Mouse (Mus musculus) heart, adult 2 months (tissue): ENCODE data around the gene Zfp65. TPM values are rescaled to one million over a fixed set of nuclear protein-coding genes. Genes with fewer than 3 reads are reported as not detected.
"Not testable (repeated sequence)": the region's sequence is repeated elsewhere in the genome, so short reads cannot be mapped to it uniquely, and the experiment has no call there.

Experiments
- DNase-seq, 2 experiments: peaks; one replicate each; pipeline ENCODE4 v3.0.0; 2021
- H3K27ac ChIP-seq: fragments of 200-600 bp; 2 replicates; pipeline ENCODE4 v1.8.1; 2022
- H3K27me3 ChIP-seq: fragments of 200-500 bp; 2 replicates; pipeline ENCODE4 v1.6.1; 2012; ENCODE audit warnings: mild to moderate bottlenecking, low read length, inconsistent platforms, mixed read lengths; ENCODE audit not compliant: control insufficient read depth, insufficient read depth
- H3K36me3 ChIP-seq: fragments of 200-500 bp; 2 replicates; pipeline ENCODE4 v1.6.1; 2012; ENCODE audit warnings: low read length, inconsistent platforms; ENCODE audit not compliant: control insufficient read depth, insufficient read depth
- H3K4me1 ChIP-seq: fragments of 200-500 bp; 2 replicates; pipeline ENCODE4 v1.6.1; 2011; ENCODE audit warnings: low read length; ENCODE audit not compliant: control insufficient read depth, insufficient read depth
- H3K4me3 ChIP-seq: fragments of 200-600 bp; 2 replicates; pipeline ENCODE4 v1.8.1; 2022
- H3K79me2 ChIP-seq: fragments of 200-500 bp; replicated peaks from 2 replicates; pipeline ENCODE4 v1.6.1; 2012; ENCODE audit warnings: mild to moderate bottlenecking, inconsistent platforms, low read length, moderate library complexity, mixed read lengths; ENCODE audit not compliant: control insufficient read depth, insufficient read depth
- H3K9ac ChIP-seq: fragments of 200-500 bp; 2 replicates; pipeline ENCODE4 v1.6.1; 2012; ENCODE audit warnings: low read depth, mild to moderate bottlenecking, control low read depth, inconsistent platforms, low read length, mixed read lengths
- CTCF ChIP-seq: fragments of 200-600 bp; IDR thresholded peaks from 2 replicates; pipeline ENCODE4 v1.8.1; 2022; ENCODE audit warnings: antibody characterized with exemption, mild to moderate bottlenecking, moderate library complexity
- EP300 ChIP-seq: fragments of 200-500 bp; IDR thresholded peaks from 2 replicates; pipeline ENCODE4 v1.6.1; 2011; ENCODE audit warnings: low read depth, low read length, control low read depth; ENCODE audit not compliant: insufficient read depth
- POLR2A ChIP-seq: fragments of 200-500 bp; IDR thresholded peaks from 2 replicates; pipeline ENCODE4 v1.6.1; 2011; ENCODE audit warnings: mild to moderate bottlenecking, low read depth, low read length, control low read depth; ENCODE audit not compliant: insufficient read depth
- WGBS: fragments of 180-500 bp; shearing (Covaris S2); methylation state at CpG from one replicate; pipeline ENCODE4 v1.1.7; 2018; 5-methylcytosine and 5-hydroxymethylcytosine counted together
- intact Hi-C: fragments of 180-260 bp; cut with DNase I; formaldehyde crosslinking; loops from one replicate; pipeline ENCODE4 v1.15.1; 2025
- polyA plus RNA-seq: library from polyadenylated mRNA; depleted of rRNA; stranded (reverse); fragments of >200 nt; gene quantifications from 2 replicates; pipeline ENCODE4 v1.2.3, GENCODE M21; 2012
- total RNA-seq, 2 experiments: library from RNA; stranded (reverse); gene quantifications; 2 replicates each; pipeline ENCODE4 v1.2.3; 2021

Gene Zfp65
- total and polyA plus RNA-seq, 3 experiments, result 0.59 to 6.4 (median 5.2) TPM

- no peak overlapping the region for H3K4me3 ChIP-seq
- H3K36me3 ChIP-seq, result no peaks in the 10 kb centered on the region; the same call in 1 of the 2 replicates
- no peak overlapping the region for H3K27ac ChIP-seq
- no peak for DNase-seq
- H3K27me3 ChIP-seq, result no peaks in the 10 kb centered on the region
- no peak for TF ChIP-seq POLR2A
- TF ChIP-seq CTCF, result no peak
- no peak for TF ChIP-seq EP300
- no peak overlapping the region for H3K9ac ChIP-seq
- intact Hi-C loops, result no loop called here
- H3K4me1 ChIP-seq, result no peaks in the 10 kb centered on the region
- H3K79me2 ChIP-seq, result no peaks in the 10 kb centered on the region
- 87% methylated on average over 9 of the region's 9 CpGs for WGBS
Observed at GRCm38 (mm10) chr13:67743896-67744295, 14.9 kb upstream of the Zfp65 start.

GRCm38 (mm10) chr13:67742941-67743340 is 14.0 kb upstream of the Zfp65 start:
- Histone ChIP-seq H3K4me1 (no peaks in the 10 kb centered on the region), H3K27ac (no peak overlapping the region), H3K4me3 (no peak overlapping the region), H3K36me3 (no peaks in the 10 kb centered on the region), H3K9ac (no peak overlapping the region), H3K79me2 (no peaks in the 10 kb centered on the region), H3K27me3 (no peaks in the 10 kb centered on the region)
- 91% methylated on average over 3 of the region's 3 CpGs for WGBS
- intact Hi-C loops, result no loop called here
- no peak for TF ChIP-seq CTCF
- no peak for TF ChIP-seq EP300
- TF ChIP-seq POLR2A, result no peak
- no peak for DNase-seq

GRCm38 (mm10) chr13:67734391-67734790 is 5.4 kb upstream of the Zfp65 start:
- WGBS, result 89% methylated on average over 9 of the region's 9 CpGs
- intact Hi-C loops, H3K9ac ChIP-seq: not testable (repeated sequence)

GRCm38 (mm10) chr13:67729441-67729840 is 468 bp upstream of the Zfp65 start:
- intact Hi-C loops, result loop anchor here (5.0 to 10.0 kb wide), 4 partner anchors 83 to 425 kb away; partner anchors contain the start of genes Zfp273, Zfp457, Zfp748 and Zfp874a
- H3K27me3 ChIP-seq, H3K79me2 ChIP-seq, H3K36me3 ChIP-seq, H3K9ac ChIP-seq, H3K4me1 ChIP-seq: not testable (repeated sequence)
- TF ChIP-seq CTCF, result peak; percentile 53
- peak in 1 of 2 experiments; percentile 13 for DNase-seq
- WGBS, result 32% methylated on average over 4 of the region's 4 CpGs
- Histone ChIP-seq H3K4me3 (peak overlapping the region; percentile 69), H3K27ac (peak overlapping the region; percentile 73)

More at GRCm38 (mm10) chr13:67734391-67734790, 5.4 kb upstream of the Zfp65 start:
- H3K79me2 ChIP-seq, H3K4me1 ChIP-seq, H3K27ac ChIP-seq, H3K36me3 ChIP-seq, H3K27me3 ChIP-seq, DNase-seq, H3K4me3 ChIP-seq: not testable (repeated sequence)

- Histone ChIP-seq H3K4me1 (no peaks in the 10 kb centered on the region; the same call in none of the 2 replicates), H3K27ac (no peak overlapping the region), H3K9ac (no peak overlapping the region), H3K36me3 (no peaks in the 10 kb centered on the region), H3K4me3 (peak overlapping the region; percentile 69), H3K27me3 (no peaks in the 10 kb centered on the region), H3K79me2 (peaks cover 3% of the 10 kb centered on the region; the same call in 1 of the 2 replicates)
- intact Hi-C loops, result loop anchor here (5.0 to 10.0 kb wide), 4 partner anchors 84 to 423 kb away; partner anchors contain the start of genes Zfp273, Zfp457, Zfp748 and Zfp874a
- TF ChIP-seq CTCF (no peak), POLR2A (no peak), EP300 (no peak)
- WGBS, result 60% methylated on average over 1 of the region's 1 CpGs
- no peak for DNase-seq
Observed at GRCm38 (mm10) chr13:67728106-67728505, 867 bp downstream of the Zfp65 start.

- not testable (repeated sequence) for H3K36me3 ChIP-seq, DNase-seq, H3K27me3 ChIP-seq, H3K4me1 ChIP-seq, H3K4me3 ChIP-seq, H3K79me2 ChIP-seq, H3K9ac ChIP-seq, H3K27ac ChIP-seq
- intact Hi-C loops, result loop anchor here (2.0 to 10.0 kb wide), 6 partner anchors 87 to 421 kb away; partner anchors contain the start of genes Zfp273, Zfp457, Zfp729b and Zfp748
- 61% methylated on average over 2 of the region's 2 CpGs for WGBS
Observed at GRCm38 (mm10) chr13:67725331-67725730, 3.6 kb downstream of the Zfp65 start.
